Mouse (Mus musculus) MEL (cell line): Measurements from ENCODE around the gene Pcif1. TPM values are rescaled to one million over a fixed set of nuclear protein-coding genes. Genes with fewer than 3 reads are reported as not detected.

Experiments used
- DNase-seq: peaks from one replicate; pipeline ENCODE4 v3.0.0; 2011; ENCODE audit warnings: low read depth, low spot score
- H3K27ac ChIP-seq: 2 replicates; pipeline ENCODE4 v1.5.1; 2012; ENCODE audit warnings: low read depth, mild to moderate bottlenecking, control low read depth, low read length, moderate library complexity; ENCODE audit not compliant: control insufficient read depth
- H3K27me3 ChIP-seq, 2 experiments: fragments of 150-350 bp in 1 of 2; sonication (generic) in 1 of 2; 2 replicates each; pipeline ENCODE4 v1.6.1; 2012; ENCODE audit warnings: low read length in 2 of 2, mild to moderate bottlenecking in 2 of 2, improper control_type of control experiment in 1 of 2, moderate library complexity in 1 of 2; ENCODE audit not compliant: insufficient read depth in 2 of 2, control insufficient read depth in 1 of 2
- H3K36me3 ChIP-seq, 2 experiments: 2 replicates each; pipeline ENCODE4 v1.6.1; 2012 to 2014; ENCODE audit warnings: low read length in 2 of 2, improper control_type of control experiment in 1 of 2, inconsistent platforms in 1 of 2, mild to moderate bottlenecking in 1 of 2; ENCODE audit not compliant: insufficient read depth in 2 of 2, control insufficient read depth in 1 of 2
- H3K4me1 ChIP-seq, 2 experiments: fragments of 150-350 bp in 1 of 2; sonication (generic) in 1 of 2; 2 replicates each; pipeline ENCODE4 v1.6.1; 2012; ENCODE audit warnings: low read length in 2 of 2, improper control_type of control experiment in 1 of 2, mild to moderate bottlenecking in 1 of 2; ENCODE audit not compliant: insufficient read depth in 2 of 2, control insufficient read depth in 1 of 2
- H3K4me3 ChIP-seq, 2 experiments: fragments of 150-350 bp in 1 of 2; sonication (generic) in 1 of 2; 2 replicates each; pipeline ENCODE4 v1.5.1; 2012; ENCODE audit warnings: low read depth in 2 of 2, low read length in 2 of 2, mild to moderate bottlenecking in 2 of 2, moderate library complexity in 2 of 2, control low read depth in 1 of 2, improper control_type of control experiment in 1 of 2; ENCODE audit not compliant: control insufficient read depth in 1 of 2, insufficient read depth in 1 of 2
- H3K79me2 ChIP-seq: 2 replicates; pipeline ENCODE4 v1.6.1; 2012; ENCODE audit warnings: mild to moderate bottlenecking, low read length, moderate library complexity; ENCODE audit not compliant: control insufficient read depth, poor library complexity, insufficient read depth
- H3K9ac ChIP-seq: 2 replicates; pipeline ENCODE4 v1.6.1; 2012; ENCODE audit warnings: low read depth, mild to moderate bottlenecking, control low read depth, low read length, moderate library complexity; ENCODE audit not compliant: control insufficient read depth, poor library complexity, severe bottlenecking
- H3K9me3 ChIP-seq: fragments of 150-350 bp; sonication (generic); replicated peaks from 2 replicates; pipeline ENCODE4 v1.6.1; 2012; ENCODE audit warnings: mild to moderate bottlenecking, low read length, improper control_type of control experiment, moderate library complexity; ENCODE audit not compliant: insufficient read depth
- CHD1 ChIP-seq: IDR thresholded peaks from 2 replicates; pipeline ENCODE4 v1.6.1; 2012; ENCODE audit warnings: low read depth, mild to moderate bottlenecking, inconsistent platforms, low read length, improper control_type of control experiment
- CTCF ChIP-seq, 3 experiments: IDR thresholded peaks in 2 of 3; conservative IDR thresholded peaks in 1 of 3; 2 replicates each; pipeline ENCODE4 v1.5.1; 2011 to 2012; ENCODE audit warnings: low read length in 3 of 3, low read depth in 2 of 3, mild to moderate bottlenecking in 2 of 3, improper control_type of control experiment in 1 of 3, inconsistent platforms in 1 of 3, mixed read lengths in 1 of 3, moderate library complexity in 1 of 3; ENCODE audit not compliant: control insufficient read depth in 1 of 3, insufficient read depth in 1 of 3, poor library complexity in 1 of 3, severe bottlenecking in 1 of 3
- E2F4 ChIP-seq: IDR thresholded peaks from 2 replicates; pipeline ENCODE4 v1.6.1; 2011; ENCODE audit warnings: low read depth, low read length, improper control_type of control experiment, borderline replicate concordance
- ELF1 ChIP-seq: IDR thresholded peaks from 2 replicates; pipeline ENCODE4 v1.6.1; 2014; ENCODE audit warnings: low read depth, mild to moderate bottlenecking, inconsistent platforms, low read length, improper control_type of control experiment, moderate library complexity
- ETS1 ChIP-seq: IDR thresholded peaks from 2 replicates; pipeline ENCODE4 v1.6.1; 2012; ENCODE audit warnings: low read depth, mild to moderate bottlenecking, inconsistent platforms, low read length, improper control_type of control experiment, moderate library complexity
- GABPA ChIP-seq: IDR thresholded peaks from 2 replicates; pipeline ENCODE4 v1.6.1; 2012; ENCODE audit warnings: low read depth, mild to moderate bottlenecking, inconsistent platforms, low read length, improper control_type of control experiment, moderate library complexity
- JUND ChIP-seq: IDR thresholded peaks from 2 replicates; pipeline ENCODE4 v1.6.1; 2011; ENCODE audit warnings: low read depth, mild to moderate bottlenecking, improper control_type of control experiment, low read length
- MAX ChIP-seq: IDR thresholded peaks from 2 replicates; pipeline ENCODE4 v1.6.1; 2011; ENCODE audit warnings: low read length, improper control_type of control experiment
- MEF2A ChIP-seq: IDR thresholded peaks from 2 replicates; pipeline ENCODE4 v1.6.1; 2014; ENCODE audit warnings: low read depth, mild to moderate bottlenecking, inconsistent platforms, low read length, improper control_type of control experiment; ENCODE audit not compliant: poor library complexity, insufficient replicate concordance, severe bottlenecking; ENCODE audit errors: extremely low read depth
- MXI1 ChIP-seq: IDR thresholded peaks from 2 replicates; pipeline ENCODE4 v1.6.1; 2011; ENCODE audit warnings: mild to moderate bottlenecking, low read depth, low read length, improper control_type of control experiment
- MYC ChIP-seq: IDR thresholded peaks from 2 replicates; pipeline ENCODE4 v1.6.1; 2011; ENCODE audit warnings: low read depth, mild to moderate bottlenecking, low read length, improper control_type of control experiment, moderate library complexity
- NRF1 ChIP-seq: IDR thresholded peaks from 2 replicates; pipeline ENCODE4 v1.6.1; 2014; ENCODE audit warnings: low read depth, mild to moderate bottlenecking, inconsistent platforms, low read length, improper control_type of control experiment, moderate library complexity; ENCODE audit not compliant: poor library complexity, insufficient read depth, severe bottlenecking
- POLR2A ChIP-seq, 2 experiments: IDR thresholded peaks; 2 replicates each; pipeline ENCODE4 v1.6.1; 2011 to 2012; ENCODE audit warnings: low read length in 2 of 2, mild to moderate bottlenecking in 2 of 2, control low read depth in 1 of 2, improper control_type of control experiment in 1 of 2, low read depth in 1 of 2, moderate library complexity in 1 of 2; ENCODE audit not compliant: control insufficient read depth in 1 of 2, insufficient read depth in 1 of 2, poor library complexity in 1 of 2
- POLR2AphosphoS5 ChIP-seq: IDR thresholded peaks from 2 replicates; pipeline ENCODE4 v1.6.1; 2012; ENCODE audit warnings: low read depth, borderline replicate concordance, mild to moderate bottlenecking, inconsistent platforms, low read length, moderate library complexity, mixed read lengths
- RAD21 ChIP-seq: IDR thresholded peaks from 2 replicates; pipeline ENCODE4 v1.6.1; 2011; ENCODE audit warnings: mild to moderate bottlenecking, low read depth, low read length, improper control_type of control experiment
- RCOR1 ChIP-seq: IDR thresholded peaks from 2 replicates; pipeline ENCODE4 v1.6.1; 2012; ENCODE audit warnings: low read depth, mild to moderate bottlenecking, inconsistent platforms, low read length, improper control_type of control experiment
- SIN3A ChIP-seq: IDR thresholded peaks from 2 replicates; pipeline ENCODE4 v1.6.1; 2012; ENCODE audit warnings: low read length, improper control_type of control experiment, inconsistent platforms
- TBP ChIP-seq: IDR thresholded peaks from 2 replicates; pipeline ENCODE4 v1.8.0; 2011; ENCODE audit warnings: low read depth, low read length, improper control_type of control experiment
- USF1 ChIP-seq: IDR thresholded peaks from 2 replicates; pipeline ENCODE4 v1.6.1; 2014; ENCODE audit warnings: low read depth, mild to moderate bottlenecking, inconsistent platforms, low read length, improper control_type of control experiment, moderate library complexity
- ZNF384 ChIP-seq: IDR thresholded peaks from 2 replicates; pipeline ENCODE4 v1.6.1; 2012; ENCODE audit warnings: low read depth, mild to moderate bottlenecking, inconsistent platforms, low read length, improper control_type of control experiment
- polyA plus RNA-seq, 2 experiments: library from polyadenylated mRNA; stranded (reverse) in 1 of 2; unstranded in 1 of 2; fragments of >175 nt in 1 of 2; fragments of >200 nt in 1 of 2; gene quantifications; 2 replicates each; pipeline versions ENCODE4 v1.2.1 to v1.2.4; 2012; ENCODE audit warnings: low replicate concordance in 2 of 2, low read depth in 1 of 2; ENCODE audit not compliant: insufficient read length in 2 of 2, insufficient read depth in 1 of 2, missing spikeins in 1 of 2
- total RNA-seq: library from RNA; depleted of rRNA; stranded (reverse); fragments of 300-350 nt; gene quantifications from 2 replicates; pipeline ENCODE4 v1.2.3, GENCODE M21; 2012

Pcif1 gene
- total and polyA plus RNA-seq, 3 experiments, result 46.8 to 118 TPM; not detected in 1

DNA sequence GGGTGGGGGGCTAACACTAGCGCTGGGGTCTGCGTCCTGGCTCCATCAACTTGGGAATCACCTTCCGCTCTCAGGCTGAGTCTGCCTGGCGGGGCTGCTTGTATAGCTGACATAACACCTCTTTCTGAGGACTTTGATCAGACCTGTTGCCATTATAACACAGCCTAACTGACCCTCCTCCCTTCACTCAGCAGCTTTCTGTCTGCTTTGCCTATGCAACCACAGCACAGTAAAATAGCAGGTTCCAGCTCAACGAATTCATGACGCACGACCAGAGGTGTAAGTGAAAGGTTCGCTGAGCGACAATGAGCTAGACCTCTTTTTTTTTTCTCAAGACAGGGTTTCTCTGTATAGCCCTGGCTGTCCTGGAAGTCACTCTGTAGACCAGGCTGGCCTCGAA, 48.1 kb upstream of the Pcif1 start:
- Histone ChIP-seq H3K36me3 (peaks cover 2 to 14% of the 10 kb centered on the region in 2 experiments; a peak in 2 of 4 replicates), H3K79me2 (peaks cover 18% of the 10 kb centered on the region), H3K4me3 (no peak overlapping the region), H3K27ac (no peak overlapping the region), H3K4me1 (peaks cover 2 to 20% of the 10 kb centered on the region in 2 experiments; a peak in 3 of 4 replicates), H3K9me3 (no peaks in the 10 kb centered on the region), H3K9ac (no peak overlapping the region), H3K27me3 (no peaks in the 10 kb centered on the region)
- DNase-seq, result no peak
- no peak for TF ChIP-seq JUND
- no peak for TF ChIP-seq E2F4
- no peak for TF ChIP-seq SIN3A
- no peak for TF ChIP-seq ETS1
- TF ChIP-seq CHD1, result no peak
- no peak for TF ChIP-seq ELF1
- TF ChIP-seq MEF2A, result no peak
- no peak for TF ChIP-seq RAD21
- TF ChIP-seq RCOR1, result no peak
- TF ChIP-seq GABPA, result no peak
- no peak for TF ChIP-seq MXI1
- no peak for TF ChIP-seq POLR2A (IDR thresholded peaks at IDR 0.05; ENCODE audit: control insufficient read depth in 1 of 2, insufficient read depth in 1 of 2, low read depth in 1 of 2, low read length in 2 of 2, poor library complexity in 1 of 2)

DNA sequence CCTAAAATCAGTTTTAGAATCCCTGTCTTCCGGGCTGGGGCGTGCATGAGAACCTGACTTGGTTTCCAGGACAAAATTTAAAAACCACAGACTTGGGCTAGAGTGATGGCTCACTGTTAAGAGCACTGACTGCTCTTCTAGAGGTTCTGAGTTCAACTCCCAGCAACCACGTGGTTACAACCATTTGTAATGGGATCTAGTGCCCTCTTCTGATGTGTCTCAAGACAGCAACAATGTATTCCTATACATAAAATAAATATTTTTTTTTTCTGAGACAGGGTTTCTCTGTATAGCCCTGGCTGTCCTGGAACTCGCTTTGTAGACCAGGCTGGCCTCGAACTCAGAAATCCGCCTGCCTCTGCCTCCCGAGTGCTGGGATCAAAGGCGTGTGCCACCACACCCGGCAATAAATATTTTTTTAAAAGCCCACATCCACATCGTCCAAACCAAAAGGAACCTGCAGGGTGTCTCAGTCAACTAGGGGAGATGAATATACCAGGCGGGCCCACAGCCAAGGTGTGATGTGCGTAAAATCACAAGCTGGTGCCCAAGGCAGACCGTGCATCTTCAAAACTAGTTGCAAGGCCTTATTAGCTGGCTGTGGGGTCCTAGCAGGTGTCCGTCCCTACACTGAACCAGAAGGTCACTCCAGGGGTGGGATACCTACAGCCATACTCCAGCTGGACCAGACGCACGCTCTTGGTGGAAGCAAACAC, 46.9 kb upstream of the Pcif1 start:
- TF ChIP-seq NRF1 (no peak), ZNF384 (peak; percentile 58; the same call in 1 of the 2 replicates), CTCF (IDR thresholded peaks at IDR 0.05 in 2 of 3, conservative IDR thresholded peaks at IDR 0.05 in 1 of 3; ENCODE audit: control insufficient read depth in 1 of 3, insufficient read depth in 1 of 3, low read depth in 2 of 3, low read length in 3 of 3, poor library complexity in 1 of 3, severe bottlenecking in 1 of 3) (peak in 1 of 3 experiments; percentile 16; a peak in 1 of 6 replicates), MAX (peak; percentile 70), MYC (peak; percentile 76; the same call in 1 of the 2 replicates), USF1 (peak; percentile 69), TBP (peak; percentile 28; the same call in 1 of the 2 replicates), RAD21 (peak; percentile 6), POLR2AphosphoS5 (no peak)
- Histone ChIP-seq H3K79me2 (peaks cover 18% of the 10 kb centered on the region), H3K9ac (peak overlapping the region; percentile 82), H3K36me3 (peaks cover 2 to 10% of the 10 kb centered on the region in 2 experiments; a peak in 2 of 4 replicates), H3K4me3 (peak overlapping the region; percentile 56 to 86; a peak in 3 of 4 replicates), H3K27me3 (no peaks in the 10 kb centered on the region), H3K4me1 (peaks cover 0 to 14% of the 10 kb centered on the region in 2 experiments; a peak in 2 of 4 replicates), H3K27ac (peak overlapping the region; percentile 51), H3K9me3 (no peaks in the 10 kb centered on the region)
- peak; percentile 47 for DNase-seq
